Mouse (Mus musculus): ENCODE results near the gene Snrpe. TPM values are rescaled to one million over a fixed set of nuclear protein-coding genes. Genes with fewer than 3 reads are reported as not detected.

Gene Snrpe
- total RNA-seq (2021), result 10 to 100 TPM; 42.6 to 43.8 TPM
- long read RNA-seq, experiment 1, transcript Snrpe-204 (5 exons, 503 nt), result major isoform, 107 of 117 reads
- long read RNA-seq, experiment 1, partial matches to known transcripts, result 8 of 117 reads
- long read RNA-seq, experiment 1, other reads (novel, unspliced or antisense), result 0 of 117 reads
- long read RNA-seq, experiment 2, transcript Snrpe-204 (5 exons, 503 nt), result major isoform, 118 of 130 reads
- long read RNA-seq, experiment 2, partial matches to known transcripts, result 9 of 130 reads
- long read RNA-seq, experiment 2, other reads (novel, unspliced or antisense), result 1 of 130 reads

DNA sequence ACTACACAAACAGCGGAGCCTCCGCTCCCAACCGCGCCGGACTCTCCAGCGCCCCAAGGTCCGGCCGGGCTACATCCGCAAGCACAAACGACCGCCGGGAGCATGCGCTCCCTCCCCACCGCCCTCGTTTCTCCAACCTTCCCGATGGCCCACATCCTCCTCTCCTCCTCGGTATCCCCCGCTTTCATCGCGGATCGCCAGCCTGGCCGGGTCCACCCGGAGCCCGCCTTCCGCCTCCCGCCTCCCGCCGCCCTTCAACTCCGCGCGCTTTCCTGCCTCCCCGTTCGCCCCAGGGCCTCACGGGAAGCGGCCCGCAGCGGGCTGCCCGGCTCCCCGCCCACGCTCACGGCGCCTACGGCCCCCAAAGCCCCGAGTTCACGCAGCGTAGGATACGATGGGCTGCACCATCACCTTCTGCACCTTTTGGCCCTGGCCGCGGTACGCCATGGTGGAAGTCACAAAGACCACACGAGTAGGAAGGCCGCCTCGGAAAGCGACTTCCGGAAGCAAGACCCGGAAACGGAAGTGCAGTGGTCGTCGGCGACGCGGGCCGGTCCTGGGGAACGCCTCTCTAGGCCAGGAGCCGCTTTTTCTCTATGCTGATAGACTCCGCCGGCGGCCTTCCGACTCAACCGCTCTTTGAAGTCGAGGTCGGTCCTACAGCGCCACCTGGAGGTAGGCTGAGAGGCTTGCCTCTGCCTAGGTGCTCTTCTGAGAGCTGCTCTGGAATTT lies at the start of gene Snrpe:
TSS of gene Snrpe (minus strand) at position 521 of the 732 bp plus-strand sequence.
- intact Hi-C loops (cut with DNase I), result loop anchor here (2.0 to 10.0 kb wide), 4 partner anchors 229 to 575 kb away; partner anchors contain the start of gene Mdm4
- peak; percentile 88 to 97 for DNase-seq

DNA sequence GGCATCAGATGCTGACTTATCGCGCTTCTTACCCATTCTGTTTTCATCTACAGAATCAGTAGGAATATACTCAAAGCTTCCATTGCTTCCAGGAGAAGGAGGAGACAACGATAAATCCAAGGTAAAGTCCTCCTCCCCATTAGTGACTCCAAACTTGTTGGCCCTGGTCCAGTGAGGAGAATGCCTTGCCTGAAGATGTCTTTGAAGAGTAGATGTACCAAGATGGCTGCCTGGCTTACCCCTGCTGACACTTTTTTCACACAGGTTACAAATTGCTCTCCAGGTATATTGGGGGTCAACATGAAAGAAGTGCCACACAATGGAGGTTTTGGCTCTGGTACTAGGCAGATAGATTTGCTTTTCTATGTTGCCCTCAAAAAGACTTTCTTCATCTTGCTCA lies 48.8 kb upstream of the Snrpe start:
- no peak for DNase-seq
- intact Hi-C loops (cut with DNase I), result no loop called here

DNA sequence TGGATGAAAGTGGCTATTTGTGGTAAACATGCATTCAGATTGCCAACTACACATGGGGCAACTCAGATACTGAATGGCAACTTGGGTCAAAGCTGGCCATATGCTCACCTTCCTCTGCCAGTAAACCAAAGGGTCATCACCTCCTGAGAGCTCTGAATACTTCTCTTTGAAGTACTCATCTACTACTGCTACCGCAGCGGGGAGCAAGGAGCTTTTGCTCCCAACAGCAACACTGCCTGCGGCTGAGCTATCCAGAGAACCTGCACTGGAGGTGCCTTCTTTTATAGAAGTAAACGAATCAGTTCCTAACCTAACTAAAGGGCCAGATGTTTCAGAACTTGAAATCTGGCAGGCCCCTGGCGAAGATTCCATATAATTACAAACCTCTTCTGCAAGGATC lies 46.7 kb upstream of the Snrpe start:
- DNase-seq, result no peak
- intact Hi-C loops (cut with DNase I), result no loop called here

DNA sequence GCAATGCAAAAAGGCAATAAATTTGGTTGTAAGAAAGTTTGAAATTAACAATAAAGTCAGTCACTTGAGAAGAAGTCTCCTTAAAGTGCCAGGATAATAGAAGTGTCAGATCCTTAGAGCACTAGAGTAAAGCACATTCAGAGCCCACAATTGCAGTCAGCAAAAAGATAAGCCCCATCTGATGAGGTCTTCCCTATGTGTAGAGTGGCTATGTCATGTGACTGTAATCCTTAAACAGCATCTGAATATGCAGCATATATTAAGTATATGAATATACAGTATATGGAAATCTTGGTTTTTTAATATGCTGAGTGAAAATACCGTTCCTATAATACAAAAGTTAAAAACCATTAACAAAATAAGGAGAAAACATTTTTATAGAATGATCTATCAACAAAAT lies 42.9 kb upstream of the Snrpe start:
- intact Hi-C loops (cut with DNase I), result no loop called here
- no peak for DNase-seq

DNA sequence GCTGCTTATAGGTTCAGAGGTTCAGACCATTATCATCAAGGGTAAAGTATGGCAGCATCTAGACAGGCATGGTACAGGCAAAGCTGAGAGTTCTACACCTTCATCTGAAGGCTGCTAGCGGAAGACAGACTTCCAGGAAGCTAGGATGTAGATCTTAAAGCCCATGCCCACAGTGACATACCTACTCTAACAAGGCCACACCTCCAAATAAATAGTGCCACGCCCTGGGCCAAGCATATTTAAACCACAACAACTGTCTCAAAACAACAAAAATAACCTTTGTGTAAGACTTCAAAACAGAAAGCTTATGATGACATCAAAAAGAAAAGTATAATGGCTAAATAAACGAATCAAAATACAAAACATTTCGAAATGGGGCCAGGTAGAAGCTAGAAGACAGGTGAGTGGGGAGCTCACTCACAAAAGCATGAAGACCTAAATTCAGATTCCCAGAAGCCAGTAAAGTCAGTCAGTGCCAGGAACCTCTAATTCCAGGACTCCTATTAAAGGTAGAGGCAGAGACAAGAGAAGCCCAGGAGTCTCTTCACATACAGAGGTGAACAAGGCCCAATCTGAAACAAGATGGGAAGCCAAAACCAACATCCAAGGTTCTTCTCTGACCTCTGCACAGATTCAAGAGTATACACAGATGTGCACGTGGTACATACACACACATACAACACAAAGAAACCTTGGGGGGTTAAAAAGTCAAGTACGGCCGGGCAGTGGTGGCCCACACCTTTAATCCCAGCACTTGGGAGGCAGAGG lies 40.4 kb upstream of the Snrpe start:
- DNase-seq, result no peak
- intact Hi-C loops (cut with DNase I), result no loop called here

DNA sequence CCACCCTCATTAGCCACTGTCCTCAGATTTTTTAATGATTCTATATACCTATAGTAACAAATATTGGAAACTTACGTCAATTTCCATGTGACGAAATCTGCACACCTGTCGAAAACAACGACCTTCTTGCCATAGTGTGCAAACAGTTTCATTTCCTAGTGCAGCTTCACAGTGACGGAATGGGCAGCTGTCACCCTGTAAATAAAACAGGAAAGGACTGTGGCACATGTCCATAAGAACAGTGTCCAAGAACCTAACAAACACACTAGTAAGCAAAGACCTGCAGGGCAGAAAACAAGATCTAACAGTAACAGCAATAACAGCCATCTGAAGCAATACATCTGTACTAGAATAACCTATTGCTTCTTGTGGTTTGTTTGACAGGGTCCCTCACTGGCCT lies 35.6 kb upstream of the Snrpe start:
- intact Hi-C loops (cut with DNase I), result no loop called here
- no peak for DNase-seq

DNA sequence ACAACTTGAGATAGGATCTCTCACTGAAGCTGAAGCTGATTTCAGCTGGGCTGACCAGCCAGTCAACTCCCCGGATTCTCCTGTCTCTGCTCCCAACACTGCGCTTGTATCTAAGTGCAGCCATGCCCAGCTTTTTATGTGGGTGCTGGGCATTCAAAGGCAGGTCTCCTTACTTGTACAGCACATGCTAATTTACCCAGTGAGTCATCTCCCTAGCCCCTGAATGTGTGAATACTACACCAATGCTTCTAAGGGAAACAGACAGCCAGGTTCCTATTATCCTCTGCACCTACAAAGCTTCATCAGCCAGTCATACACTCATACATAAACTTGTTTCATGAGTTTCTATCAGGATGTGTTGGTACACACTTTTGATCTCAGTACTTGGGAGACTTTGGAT lies 31.1 kb upstream of the Snrpe start:
- DNase-seq, result no peak
- intact Hi-C loops (cut with DNase I), result no loop called here

DNA sequence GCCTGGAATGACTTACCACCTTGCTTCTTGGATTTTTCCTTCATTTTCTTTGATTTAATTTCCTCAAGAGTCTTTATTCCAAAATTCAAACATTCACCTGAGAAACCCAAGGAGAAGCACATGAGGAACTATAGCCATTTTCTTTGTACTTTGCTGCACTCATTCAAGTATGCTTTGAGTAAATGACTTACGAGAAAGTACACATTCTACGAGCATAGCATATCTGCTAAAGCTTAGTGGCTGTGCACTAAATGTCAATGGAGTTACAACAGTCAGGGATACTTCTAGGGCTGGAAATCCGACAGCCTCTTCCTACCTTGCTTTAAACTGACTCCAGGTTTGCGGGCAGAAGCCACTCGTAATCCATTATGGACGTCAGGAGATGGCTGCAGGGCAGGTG lies 28.4 kb upstream of the Snrpe start:
- no peak for DNase-seq
- intact Hi-C loops (cut with DNase I), result no loop called here

DNA sequence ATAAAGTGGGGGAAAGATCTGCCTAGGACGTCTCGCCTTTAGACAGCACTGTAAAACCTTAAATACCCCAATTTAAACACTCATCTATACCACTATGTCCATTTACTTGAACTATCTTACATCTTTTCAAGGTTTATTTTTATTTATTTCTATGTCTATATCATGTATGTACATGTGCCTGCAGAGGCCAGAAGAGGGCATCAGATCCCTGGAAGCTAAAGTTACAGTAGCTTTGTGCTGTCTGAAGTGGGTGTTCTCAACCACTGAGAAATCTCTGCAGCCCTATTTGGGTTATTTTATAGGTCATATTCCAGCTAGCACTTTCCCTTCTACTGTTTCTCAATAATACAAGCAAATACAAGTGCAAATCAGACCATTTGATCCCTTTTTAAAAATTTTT lies 22.1 kb upstream of the Snrpe start:
- DNase-seq, result no peak
- intact Hi-C loops (cut with DNase I), result loop anchor here (1.0 kb wide), 1 partner anchor 84 kb away; no protein-coding TSS in a partner anchor

DNA sequence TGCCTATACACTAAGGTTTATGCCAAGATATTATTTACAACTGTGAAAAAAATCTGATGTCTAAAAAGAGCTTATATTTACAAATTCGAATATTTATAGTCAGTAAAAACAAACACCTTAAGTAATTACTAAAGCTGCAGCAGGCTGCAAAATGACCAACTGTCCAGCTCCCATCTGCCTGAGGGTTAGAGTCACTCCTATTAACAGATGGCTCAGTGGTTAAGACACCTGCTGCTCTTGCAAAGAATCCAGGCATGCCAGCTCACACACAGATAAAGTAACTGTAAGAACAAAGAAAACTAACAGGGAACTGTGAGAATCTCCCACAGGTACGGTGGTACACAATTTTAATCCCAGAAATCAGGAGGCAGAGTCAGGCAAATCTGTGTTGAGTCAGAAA lies 15.0 kb upstream of the Snrpe start:
- intact Hi-C loops (cut with DNase I), result loop anchor here (10.0 kb wide), 1 partner anchor 420 kb away; no protein-coding TSS in a partner anchor
- DNase-seq, result no peak

DNA sequence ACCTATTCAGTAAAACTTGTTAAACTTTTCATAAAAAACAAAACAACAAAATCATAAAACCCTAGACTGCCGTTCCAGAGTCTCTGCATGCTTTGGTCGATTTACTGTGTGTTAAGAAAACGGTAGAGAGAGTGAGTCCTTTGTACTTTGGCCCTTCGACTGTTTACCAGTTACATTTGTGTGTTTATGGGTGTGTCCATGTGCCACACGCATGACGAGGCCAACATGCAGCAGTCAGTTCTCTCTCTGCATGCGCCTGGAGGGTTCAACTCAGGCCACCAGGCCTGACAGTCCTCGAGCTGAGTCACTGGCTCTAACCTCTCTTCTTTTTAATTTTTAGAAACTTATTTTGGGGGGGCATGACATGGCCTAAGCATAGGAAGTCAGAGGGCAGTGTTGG lies 8.2 kb upstream of the Snrpe start:
- intact Hi-C loops (cut with DNase I), result loop anchor here (10.0 kb wide), 1 partner anchor 584 kb away; the partner anchor contains the start of gene Mdm4
- DNase-seq, result no peak

DNA sequence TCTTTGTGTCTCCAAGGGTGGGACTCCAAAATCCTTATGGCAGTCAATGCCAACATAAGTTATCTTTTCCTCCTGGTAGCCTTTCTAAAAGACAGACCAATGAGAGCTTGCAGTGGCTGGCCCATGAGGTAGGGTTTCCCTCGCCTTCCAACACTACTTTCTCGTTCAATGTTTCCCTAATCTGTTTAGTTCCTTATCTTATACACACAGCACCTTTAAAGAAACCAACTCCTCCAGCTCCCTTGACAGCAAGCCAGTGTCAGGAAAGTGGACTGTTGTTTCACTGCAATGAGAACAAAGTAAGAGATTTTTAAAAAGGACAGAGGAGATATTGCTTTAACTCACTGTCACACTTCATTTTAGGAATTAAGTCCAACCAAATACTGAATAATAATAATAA lies 7.8 kb upstream of the Snrpe start:
- intact Hi-C loops (cut with DNase I), result loop anchor here (10.0 kb wide), 1 partner anchor 583 kb away; the partner anchor contains the start of gene Mdm4
- no peak for DNase-seq

DNA sequence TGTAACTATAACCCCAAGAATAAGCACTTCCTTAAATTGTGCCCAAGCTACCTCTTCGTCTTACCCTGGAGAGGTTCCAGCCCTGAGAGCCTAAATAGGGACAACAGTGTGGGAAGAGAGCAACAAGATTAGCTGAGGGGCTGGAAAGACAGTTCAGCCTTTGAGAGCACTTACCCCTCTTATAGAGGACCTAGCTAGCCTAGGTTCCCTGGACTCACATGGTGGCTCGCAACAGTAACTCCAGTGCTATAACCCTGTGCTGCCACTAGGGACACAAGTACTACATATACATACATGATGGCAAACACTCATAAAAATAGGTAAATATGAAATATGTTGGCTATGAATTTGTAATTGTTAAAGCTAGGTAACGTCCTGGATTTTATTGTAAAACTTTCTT lies 3.7 kb upstream of the Snrpe start:
- no peak for DNase-seq
- intact Hi-C loops (cut with DNase I), result loop anchor here (5.0 to 10.0 kb wide), 2 partner anchors 437 to 579 kb away; partner anchors contain the start of gene Mdm4

DNA sequence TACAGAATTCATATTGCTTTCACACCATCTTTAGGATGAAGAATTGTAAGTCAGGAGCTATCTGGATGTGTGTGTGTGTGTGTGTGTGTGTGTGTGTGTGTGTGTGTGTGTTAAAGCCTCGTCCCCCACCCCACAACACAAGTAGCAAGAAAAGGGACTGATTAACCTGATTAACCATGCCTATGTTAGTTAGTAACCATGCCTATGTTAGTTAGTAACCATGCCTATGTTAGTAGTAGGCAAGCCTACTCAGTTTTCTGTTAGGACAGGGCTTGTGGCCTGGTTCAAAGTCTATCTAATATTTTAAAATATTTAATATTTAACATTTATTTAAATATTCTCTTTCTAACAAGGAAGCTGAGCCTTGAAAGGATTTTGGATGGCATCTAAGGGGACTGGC lies 1.3 kb upstream of the Snrpe start:
- DNase-seq, result no peak
- intact Hi-C loops (cut with DNase I), result loop anchor here (2.0 to 10.0 kb wide), 4 partner anchors 231 to 577 kb away; partner anchors contain the start of gene Mdm4

DNA sequence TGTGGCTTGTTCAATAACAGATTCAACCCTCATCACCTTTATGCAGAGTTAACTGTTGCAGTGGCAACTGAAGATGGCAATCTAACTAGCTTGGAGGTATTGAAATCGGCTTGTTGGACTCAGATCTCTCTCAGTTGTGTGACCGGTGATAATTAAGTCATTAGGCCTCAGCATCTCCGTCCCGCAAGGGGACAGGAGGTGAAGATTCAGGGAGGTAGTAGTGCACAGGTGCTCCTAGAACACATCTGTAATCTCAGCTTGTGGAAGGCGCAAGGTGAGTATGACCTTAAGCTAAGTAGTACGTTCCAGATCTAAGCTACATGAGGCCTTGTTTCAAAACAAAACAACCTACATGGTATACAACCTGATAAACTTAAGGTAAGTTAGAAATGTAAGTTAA lies 510 bp upstream of the Snrpe start:
- no peak for DNase-seq
- intact Hi-C loops (cut with DNase I), result loop anchor here (2.0 to 10.0 kb wide), 4 partner anchors 230 to 576 kb away; partner anchors contain the start of gene Mdm4

DNA sequence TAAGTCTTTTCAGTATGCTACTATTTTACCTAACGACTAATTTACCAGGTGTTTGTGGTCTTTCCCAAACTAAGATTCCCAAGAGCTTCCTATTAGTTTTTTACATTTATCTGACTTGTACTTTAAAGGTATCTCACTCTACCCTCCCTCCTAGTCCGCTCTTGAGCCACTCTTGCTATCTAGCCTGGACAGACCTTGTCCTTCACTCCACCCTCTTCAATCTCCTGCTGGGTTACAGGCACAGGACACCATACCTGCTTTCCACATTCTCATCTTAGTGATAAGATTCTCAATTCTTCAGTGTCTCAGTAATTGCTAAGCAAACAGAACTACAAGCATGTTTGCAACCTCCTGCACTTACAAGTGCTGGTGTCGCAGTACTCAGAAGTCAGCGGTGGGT lies 6.9 kb downstream of the Snrpe start:
- DNase-seq, result no peak
- intact Hi-C loops (cut with DNase I), result no loop called here

DNA sequence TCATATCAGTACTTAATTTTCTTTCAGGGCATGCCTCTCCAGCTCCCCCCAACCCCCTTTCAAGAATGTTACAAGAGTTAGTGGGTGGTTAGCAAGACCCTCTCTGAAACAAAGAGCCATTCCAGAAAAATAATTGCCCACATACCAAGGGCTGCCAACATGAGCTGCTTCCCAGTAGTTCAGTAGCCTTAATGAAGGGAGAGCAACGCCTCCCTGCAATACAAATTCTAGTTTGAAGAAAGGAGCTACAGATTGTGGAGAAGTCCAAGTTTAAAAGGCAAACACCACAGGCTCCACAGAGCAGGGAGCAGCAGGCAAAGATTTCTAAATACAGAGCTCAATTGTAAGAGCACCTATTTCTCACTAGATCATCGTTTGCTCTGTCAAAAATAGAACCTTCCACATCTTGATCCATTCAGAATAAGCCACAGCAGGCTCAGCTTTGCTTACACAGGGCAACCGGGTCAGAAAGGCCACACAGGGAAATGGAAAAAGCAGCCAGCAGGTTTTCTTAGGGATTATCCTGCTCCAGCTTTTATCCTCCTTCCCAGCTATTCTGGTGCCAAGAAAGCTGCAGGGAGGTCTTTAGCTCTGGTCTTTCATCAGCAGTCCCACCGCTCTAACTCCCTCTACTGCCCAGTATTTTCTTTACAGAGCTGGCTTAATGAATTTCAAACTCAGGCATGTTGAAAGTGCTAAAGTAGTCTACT lies 13.6 kb downstream of the Snrpe start:
- intact Hi-C loops (cut with DNase I), result no loop called here
- no peak for DNase-seq

DNA sequence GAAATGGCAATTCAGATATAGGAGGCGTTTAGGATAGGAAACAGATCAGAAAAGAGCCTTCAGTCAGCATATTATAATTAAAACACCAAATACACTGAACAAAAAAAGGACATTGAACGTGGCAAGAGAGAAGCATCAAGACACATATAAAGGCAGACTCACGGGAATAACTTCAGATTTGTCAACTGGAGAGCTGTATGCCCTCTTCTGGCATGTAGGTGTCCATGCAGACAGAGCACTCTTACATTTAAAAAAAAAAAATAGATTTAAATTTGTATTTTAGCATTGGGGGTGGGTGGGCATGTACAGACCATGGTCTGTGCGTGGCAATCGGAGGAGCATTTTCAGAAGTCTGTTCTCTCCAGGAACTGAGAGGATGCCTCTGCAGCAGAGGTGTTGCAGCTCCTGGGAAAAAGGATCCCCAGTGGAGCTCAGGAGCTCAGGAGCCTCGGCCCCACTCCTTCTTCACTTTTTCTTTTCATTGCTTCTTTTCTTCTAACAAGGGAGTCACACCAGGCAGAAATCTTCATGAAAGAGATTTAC lies 24.0 kb downstream of the Snrpe start:
- intact Hi-C loops (cut with DNase I), result no loop called here
- DNase-seq, result no peak

DNA sequence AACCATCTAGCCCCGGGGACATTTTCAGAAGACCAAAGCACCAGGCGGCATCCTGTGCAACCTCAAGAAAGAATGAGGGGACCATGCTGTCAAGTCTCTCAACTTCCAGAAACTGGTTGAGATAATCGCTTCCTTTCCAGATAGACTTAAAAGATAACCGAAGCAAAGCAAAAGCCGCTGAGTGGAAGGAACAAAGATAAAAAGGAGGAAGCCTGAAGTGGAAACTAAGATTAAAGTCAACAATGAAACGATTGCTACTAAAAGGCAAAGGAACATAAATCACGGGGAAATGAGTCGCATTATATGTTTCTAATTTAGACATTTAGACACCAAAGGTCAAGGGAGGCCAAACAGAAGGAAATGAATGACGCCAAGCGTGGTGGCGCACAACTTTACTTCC lies 38.8 kb downstream of the Snrpe start:
- DNase-seq, result no peak
- intact Hi-C loops (cut with DNase I), result no loop called here

All from gastrocnemius, postnatal 36 days (tissue).